Mouse (Mus musculus) heart, postnatal 0 days (tissue): ENCODE measurements at regions not wholly inside any gene's neighbourhood (a gene's known extent, or its start where the extent isn't known, plus 50 kb on each side); places are given as distances from the start of the nearest gene placed in this dataset.

Experiments
- ATAC-seq: fragments of 200-750 bp; cut with Nextera tagmentation; 2 replicates; pipeline ENCODE4 v1.8.0; 2017; ENCODE audit warnings: low read depth, moderate number of reproducible peaks, moderate library complexity; ENCODE audit not compliant: insufficient read depth
- DNase-seq: peaks from one replicate; pipeline ENCODE4 v3.0.0-alpha.2; 2016; ENCODE audit warnings: low spot score
- H3K27ac ChIP-seq: fragments of 300-500 bp; sonication (generic); 2 replicates; pipeline ENCODE4 v1.5.1; 2014; ENCODE audit warnings: low read depth, mild to moderate bottlenecking
- H3K27me3 ChIP-seq: fragments of 300-500 bp; sonication (generic); 2 replicates; pipeline ENCODE4 v1.6.1; 2014; ENCODE audit warnings: low read length, mixed read lengths; ENCODE audit not compliant: control insufficient read depth, insufficient read depth
- H3K36me3 ChIP-seq: fragments of 300-500 bp; sonication (generic); replicated peaks from 2 replicates; pipeline ENCODE4 v1.6.1; 2014; ENCODE audit warnings: low read length, mixed read lengths; ENCODE audit not compliant: control insufficient read depth, insufficient read depth
- H3K4me1 ChIP-seq: fragments of 300-500 bp; sonication (generic); 2 replicates; pipeline ENCODE4 v1.6.1; 2014; ENCODE audit warnings: antibody characterized with exemption; ENCODE audit not compliant: control insufficient read depth, insufficient read depth
- H3K4me2 ChIP-seq: fragments of 300-500 bp; sonication (generic); 2 replicates; pipeline ENCODE4 v1.6.1; 2014; ENCODE audit warnings: low read depth, mild to moderate bottlenecking, low read length, moderate library complexity
- H3K4me3 ChIP-seq: fragments of 300-500 bp; sonication (generic); 2 replicates; pipeline ENCODE4 v1.5.1; 2014; ENCODE audit warnings: low read depth, low read length
- H3K9ac ChIP-seq: fragments of 300-500 bp; sonication (generic); replicated peaks from 2 replicates; pipeline ENCODE4 v1.6.1; 2014; ENCODE audit warnings: low read depth, low read length, mixed read lengths
- H3K9me3 ChIP-seq: fragments of 300-500 bp; sonication (generic); replicated peaks from 2 replicates; pipeline ENCODE4 v1.6.1; 2016; ENCODE audit warnings: low read length; ENCODE audit not compliant: control insufficient read depth
- CTCF ChIP-seq: IDR thresholded peaks from 2 replicates; pipeline ENCODE4 v1.5.1; 2016; ENCODE audit warnings: antibody characterized with exemption, control low read depth, low read depth
- EP300 ChIP-seq: IDR thresholded peaks from 2 replicates; pipeline ENCODE4 v1.6.1; 2016; ENCODE audit warnings: antibody characterized with exemption, low read depth
- WGBS: fragments of 180-500 bp; shearing (Covaris S2); extraction: QIAGEN DNeasy Blood & Tissue Kit; methylation state at CpG from one replicate; pipeline ENCODE4 v1.1.7; 2014; 5-methylcytosine and 5-hydroxymethylcytosine counted together

DNA sequence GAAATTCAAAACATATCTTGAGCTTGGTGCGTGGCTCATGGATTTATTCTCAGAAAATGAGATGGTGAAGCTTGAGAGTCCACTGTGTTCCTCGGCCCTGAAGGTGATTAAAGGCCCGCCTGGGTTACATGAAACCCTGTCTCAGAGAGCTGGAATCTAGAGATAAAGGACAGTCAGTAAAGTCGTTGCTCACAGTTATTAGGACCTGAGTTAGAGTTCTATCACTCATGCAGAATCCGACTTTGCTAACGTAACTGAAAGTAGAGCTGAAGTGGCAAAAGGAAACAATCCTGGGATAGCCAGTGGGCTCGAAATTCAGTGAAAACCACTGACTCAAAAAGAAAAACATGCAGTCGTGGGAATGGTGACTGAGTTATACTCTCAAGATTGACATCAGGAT is 198.9 kb upstream of the Sema3a start:
- H3K4me1 ChIP-seq: no peaks in the 10 kb centered on the region
- H3K27ac ChIP-seq: no peak overlapping the region
- H3K4me3 ChIP-seq: no peak overlapping the region
- H3K4me2 ChIP-seq: no peak overlapping the region
- H3K9ac ChIP-seq: no peak overlapping the region
- ATAC-seq (no peak), DNase-seq (no peak)
- H3K27me3 ChIP-seq: no peaks in the 10 kb centered on the region
- TF ChIP-seq CTCF: no peak
- TF ChIP-seq EP300: no peak
- no peaks in the 10 kb centered on the region for H3K36me3 ChIP-seq
- H3K9me3 ChIP-seq: no peaks in the 10 kb centered on the region
- WGBS: 63% methylated on average over 8 of the region's 8 CpGs

- ATAC-seq: no peak
- H3K9ac ChIP-seq: no peak overlapping the region
- H3K9me3 ChIP-seq: no peaks in the 10 kb centered on the region
- no peak overlapping the region for H3K4me2 ChIP-seq
- H3K27ac ChIP-seq: no peak overlapping the region
- H3K4me3 ChIP-seq: no peak overlapping the region
- 62% methylated on average over 3 of the region's 3 CpGs for WGBS
- H3K4me1 ChIP-seq: no peaks in the 10 kb centered on the region
- no peak for DNase-seq
- no peaks in the 10 kb centered on the region for H3K36me3 ChIP-seq
- TF ChIP-seq EP300 (no peak), CTCF (no peak)
- H3K27me3 ChIP-seq: no peaks in the 10 kb centered on the region
Measured at GRCm38 (mm10) chr5:12927247-12927646, 198.0 kb upstream of the Sema3a start.

DNA sequence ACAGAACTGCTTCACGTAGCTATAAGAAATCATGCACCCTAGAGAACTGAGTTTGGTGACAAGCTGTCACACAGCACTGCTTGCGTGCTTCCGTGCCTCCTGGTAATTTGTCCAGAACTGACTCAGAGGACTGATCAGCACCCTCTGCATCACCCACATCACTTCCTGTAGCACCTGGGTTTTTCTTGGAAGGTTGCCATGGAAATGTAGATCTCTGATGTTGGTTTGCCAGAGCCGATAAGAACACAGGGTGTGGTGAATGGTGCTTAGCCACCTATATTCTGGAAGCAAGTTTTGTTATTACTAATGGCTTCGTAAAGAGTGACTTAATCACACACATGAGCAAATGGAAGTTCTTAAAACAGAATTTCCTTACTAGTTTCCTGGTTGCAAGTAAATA is 188.2 kb upstream of the Sema3a start:
- no peaks in the 10 kb centered on the region for H3K9me3 ChIP-seq
- H3K27ac ChIP-seq: no peak overlapping the region
- no peak overlapping the region for H3K9ac ChIP-seq
- H3K36me3 ChIP-seq: no peaks in the 10 kb centered on the region
- no peak overlapping the region for H3K4me3 ChIP-seq
- no peaks in the 10 kb centered on the region for H3K27me3 ChIP-seq
- DNase-seq (no peak), ATAC-seq (no peak)
- H3K4me1 ChIP-seq: no peaks in the 10 kb centered on the region
- no peak for TF ChIP-seq CTCF
- H3K4me2 ChIP-seq: no peak overlapping the region
- WGBS: 59% methylated on average over 5 of the region's 5 CpGs

- TF ChIP-seq EP300 (no peak), CTCF (no peak)
- Histone ChIP-seq H3K36me3 (no peaks in the 10 kb centered on the region), H3K4me2 (no peak overlapping the region), H3K4me1 (no peaks in the 10 kb centered on the region), H3K27ac (no peak overlapping the region), H3K9ac (no peak overlapping the region), H3K9me3 (no peaks in the 10 kb centered on the region), H3K27me3 (no peaks in the 10 kb centered on the region), H3K4me3 (no peak overlapping the region)
- no peak for ATAC-seq
- DNase-seq: no peak
- 77% methylated on average over 2 of the region's 2 CpGs for WGBS
Measured at GRCm38 (mm10) chr5:12938162-12938852, 186.9 kb upstream of the Sema3a start.

DNA sequence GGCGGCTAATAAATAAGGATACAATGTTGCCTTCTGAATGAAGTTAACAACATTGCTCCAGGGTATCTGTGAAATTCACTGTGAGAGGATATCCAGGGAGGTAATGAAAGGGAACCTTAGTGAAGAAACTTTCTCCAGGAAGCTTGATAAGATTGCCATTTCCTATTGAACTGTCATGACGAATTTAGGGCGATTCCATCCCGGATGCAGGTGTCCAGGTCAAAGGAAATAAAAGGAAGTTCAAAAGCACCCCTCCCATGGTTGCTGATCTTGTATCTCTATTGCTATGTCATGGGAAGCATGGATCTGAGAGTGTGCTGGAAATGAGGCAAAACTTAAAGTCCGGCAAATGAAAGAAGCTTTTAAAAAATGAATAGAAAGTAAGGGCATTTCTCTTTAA is 180.7 kb upstream of the Sema3a start:
- H3K27ac ChIP-seq: no peak overlapping the region
- no peaks in the 10 kb centered on the region for H3K36me3 ChIP-seq
- no peaks in the 10 kb centered on the region for H3K27me3 ChIP-seq
- peaks cover 6% of the 10 kb centered on the region; the same call in 1 of the 2 replicates for H3K4me1 ChIP-seq
- H3K4me3 ChIP-seq: no peak overlapping the region
- H3K4me2 ChIP-seq: no peak overlapping the region
- 63% methylated on average over 5 of the region's 5 CpGs for WGBS
- ATAC-seq: no peak
- TF ChIP-seq EP300: peak; percentile 42; the same call in 1 of the 2 replicates
- TF ChIP-seq CTCF: no peak
- H3K9ac ChIP-seq: no peak overlapping the region
- DNase-seq: no peak
- no peaks in the 10 kb centered on the region for H3K9me3 ChIP-seq

DNA sequence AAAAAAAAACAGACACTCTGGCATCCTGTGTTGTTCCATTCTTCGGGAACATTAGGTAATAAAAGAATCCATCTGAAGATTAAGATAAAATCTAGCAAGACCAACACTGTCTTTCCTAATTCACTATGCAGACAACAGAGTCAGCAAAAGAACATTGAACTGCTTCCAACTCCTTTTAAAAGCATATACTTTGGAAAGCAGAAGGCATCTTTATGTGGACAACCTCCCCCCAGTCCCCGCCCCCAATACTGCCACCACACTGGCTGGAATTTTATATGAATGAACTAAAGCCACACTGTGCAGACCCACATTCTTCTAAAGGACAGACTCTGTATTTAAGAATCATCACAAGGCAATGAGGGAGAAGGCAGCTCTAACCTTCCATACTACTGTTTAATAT is 176.7 kb upstream of the Sema3a start:
- no peak overlapping the region for H3K9ac ChIP-seq
- ATAC-seq (no peak), DNase-seq (no peak)
- TF ChIP-seq CTCF: no peak
- no peak for TF ChIP-seq EP300
- 49% methylated on average over 2 of the region's 2 CpGs for WGBS
- H3K36me3 ChIP-seq: no peaks in the 10 kb centered on the region
- H3K4me2 ChIP-seq: no peak overlapping the region
- H3K9me3 ChIP-seq: no peaks in the 10 kb centered on the region
- H3K4me1 ChIP-seq: peaks cover 6% of the 10 kb centered on the region; the same call in 1 of the 2 replicates
- H3K27ac ChIP-seq: no peak overlapping the region
- no peak overlapping the region for H3K4me3 ChIP-seq
- H3K27me3 ChIP-seq: no peaks in the 10 kb centered on the region
